Mouse (Mus musculus) liver, embryonic 14.5 days (tissue): Measurements from ENCODE around the gene Sesn2.

Experiments
- CTCF ChIP-seq: IDR thresholded peaks from 2 replicates; pipeline ENCODE4 v1.5.1; 2016; ENCODE audit warnings: antibody characterized with exemption, low read depth, control low read depth
- EP300 ChIP-seq: IDR thresholded peaks from 2 replicates; pipeline ENCODE4 v1.6.1; 2016; ENCODE audit warnings: antibody characterized with exemption, low read depth

DNA sequence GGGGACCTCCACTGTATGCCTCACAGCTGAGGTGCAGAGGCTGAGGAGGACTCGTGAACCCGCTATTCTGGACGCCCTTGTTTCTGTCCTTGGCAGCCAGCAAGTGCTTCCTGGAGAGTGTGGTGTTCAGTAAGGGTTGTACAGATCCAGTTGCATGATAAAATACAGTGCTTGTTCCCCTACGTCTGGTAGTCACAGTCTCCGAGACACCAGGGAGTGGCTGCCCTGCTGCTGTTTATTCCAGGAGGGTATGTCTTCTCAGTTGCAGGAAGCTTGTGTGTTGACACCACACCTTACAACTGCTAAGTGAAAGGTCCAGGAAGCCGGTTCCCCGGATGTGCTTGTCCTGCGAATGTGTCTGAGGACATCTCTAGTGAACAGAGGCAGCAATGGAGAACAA lies 44.4 kb upstream of the Sesn2 start:
- TF ChIP-seq CTCF (no peak), EP300 (no peak)
